Mouse (Mus musculus) adrenal gland, postnatal 10 days (tissue): ENCODE results near the gene Slc35g3. TPM values are rescaled to one million over a fixed set of nuclear protein-coding genes. Genes with fewer than 3 reads are reported as not detected.

Experiments used
- DNase-seq: peaks from one replicate; pipeline ENCODE4 v3.0.0; 2021; ENCODE audit warnings: mixed read lengths
- total RNA-seq, 2 experiments: library from RNA; stranded (reverse); gene quantifications; 2 replicates each; pipeline ENCODE4 v1.2.3; 2021

Gene Slc35g3
- total RNA-seq, 2 experiments from 2014 or later, result not detected

DNA sequence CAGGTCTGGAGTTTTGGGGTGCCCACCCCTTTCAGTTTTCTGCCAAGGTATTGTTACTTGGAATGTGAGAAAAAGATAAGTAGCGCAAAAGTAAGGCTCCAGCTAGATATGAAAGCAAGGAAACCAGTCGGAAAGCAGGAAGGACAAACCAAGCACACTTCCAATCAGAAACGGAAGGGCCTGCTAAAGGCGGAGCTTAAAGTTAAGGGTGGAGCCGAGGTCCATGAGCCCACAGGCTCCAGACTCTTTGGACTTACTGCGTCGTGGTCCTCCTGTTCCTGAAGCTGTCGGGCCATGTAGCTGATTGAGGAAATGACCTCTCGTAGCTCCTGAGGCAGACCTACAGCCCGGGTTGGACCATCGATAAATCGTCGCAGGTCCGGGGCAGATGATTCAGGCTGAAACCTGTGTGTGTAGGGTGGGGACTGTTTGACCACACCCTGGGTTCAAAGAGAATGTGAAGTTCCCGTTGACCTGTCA lies 23.1 kb upstream of the Slc35g3 start:
- peak; percentile 47 for DNase-seq

GRCm38 (mm10) chr11:69781828-69782227 lies 20.1 kb upstream of the Slc35g3 start:
- no peak for DNase-seq

- DNase-seq, result no peak
These were observed 17.2 kb upstream of the Slc35g3 start for GRCm38 (mm10) chr11:69778985-69779384.

GRCm38 (mm10) chr11:69778258-69778982 lies 16.7 kb upstream of the Slc35g3 start:
- no peak for DNase-seq

DNA sequence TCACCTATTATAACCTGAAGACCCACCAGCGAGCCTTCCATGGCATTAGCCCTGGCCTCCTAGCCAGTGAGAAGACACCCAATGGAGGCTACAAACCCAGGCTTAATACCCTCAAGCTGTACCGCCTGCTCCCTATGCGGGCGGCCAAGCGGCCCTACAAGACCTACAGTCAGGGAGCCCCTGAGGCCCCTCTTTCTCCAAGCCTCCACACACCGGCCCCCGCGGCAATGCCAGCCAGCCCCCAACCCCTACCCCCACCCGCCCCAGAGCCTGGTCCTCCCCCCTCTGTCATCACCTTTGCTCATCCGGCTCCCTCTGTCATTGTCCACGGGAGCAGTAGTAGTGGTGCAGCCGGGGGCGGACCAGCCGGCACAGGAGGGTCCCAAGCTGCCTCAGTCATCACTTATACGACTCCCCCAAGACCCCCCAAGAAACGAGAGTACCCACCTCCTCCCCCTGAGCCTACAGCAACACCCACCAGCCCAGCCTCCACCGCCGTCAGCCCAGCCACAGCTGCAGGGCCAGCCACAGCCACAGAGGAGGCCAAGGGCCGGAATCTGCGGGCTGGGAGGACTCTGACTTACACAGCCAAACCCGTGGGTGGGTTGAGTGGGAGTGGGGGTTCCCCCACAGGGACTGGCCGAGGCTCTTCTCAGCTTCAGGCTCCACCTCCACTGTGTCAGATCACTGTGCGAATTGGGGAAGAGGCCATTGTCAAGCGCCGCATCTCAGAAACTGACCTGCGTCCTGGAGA lies 15.9 kb upstream of the Slc35g3 start:
- DNase-seq, result no peak

GRCm38 (mm10) chr11:69776488-69776887 lies 14.7 kb upstream of the Slc35g3 start:
- no peak for DNase-seq

GRCm38 (mm10) chr11:69775716-69776115 lies 13.9 kb upstream of the Slc35g3 start:
- no peak for DNase-seq

DNA sequence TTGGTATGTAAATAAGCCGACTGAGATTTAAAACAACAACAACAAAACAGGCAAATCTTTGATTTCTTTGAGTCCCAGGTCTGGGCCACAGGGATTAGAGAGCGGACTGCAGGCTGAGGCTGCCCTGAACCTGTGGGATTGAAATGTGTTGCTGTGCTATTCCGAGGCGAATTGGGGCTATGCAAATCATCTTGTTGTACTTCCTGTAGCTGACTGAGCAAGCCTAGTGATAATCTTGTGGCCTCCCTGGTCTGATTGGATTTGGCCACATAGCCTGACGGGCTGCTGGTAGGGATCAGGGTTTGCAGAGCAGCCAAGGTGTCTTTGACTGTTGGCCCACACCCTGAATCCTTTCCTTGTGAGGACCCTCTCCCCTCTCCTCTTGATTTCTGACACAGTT lies 13.2 kb upstream of the Slc35g3 start:
- DNase-seq, result no peak

DNA sequence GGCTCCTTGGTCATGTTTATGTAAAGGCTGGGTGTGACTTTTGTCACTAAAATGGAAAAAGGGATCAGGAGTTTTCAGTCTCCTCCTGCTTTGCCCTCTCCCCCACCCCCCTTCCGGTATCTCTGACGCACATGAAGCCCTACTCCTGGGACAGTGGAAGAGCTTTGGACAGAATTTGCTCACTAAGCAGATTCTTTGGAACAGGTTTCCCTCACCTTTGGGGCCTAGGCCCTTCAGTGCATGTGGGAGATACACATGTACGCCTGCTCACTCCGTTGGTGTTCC lies 5.8 kb upstream of the Slc35g3 start:
- no peak for DNase-seq

- no peak for DNase-seq
These were observed 5.3 kb upstream of the Slc35g3 start for GRCm38 (mm10) chr11:69766872-69767624.

DNA sequence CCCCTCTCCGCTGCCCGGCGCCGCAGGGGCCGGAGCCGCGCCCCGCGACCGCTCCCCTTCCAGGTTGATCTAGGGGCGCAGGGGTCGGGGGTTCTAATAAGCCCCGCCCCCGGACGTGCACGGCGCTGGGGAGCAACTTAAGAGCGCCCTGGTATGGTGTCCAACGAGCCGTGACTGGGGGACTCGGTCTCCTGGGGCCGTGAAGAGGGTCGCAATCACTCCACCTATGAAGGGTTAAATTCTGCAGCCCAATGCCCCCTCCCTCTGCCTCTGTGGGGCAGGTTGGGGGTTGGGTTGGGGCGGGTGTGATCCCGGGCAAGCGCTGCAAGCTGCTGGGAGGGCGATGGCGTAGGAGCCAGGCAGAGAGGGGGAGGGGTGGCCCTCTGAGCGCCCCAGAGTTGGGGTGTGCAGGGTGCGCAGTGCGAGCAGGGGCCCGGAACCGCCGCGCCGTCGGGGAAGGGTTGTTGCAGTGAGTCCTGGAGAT lies 4.4 kb upstream of the Slc35g3 start:
- DNase-seq, result peak; percentile 84

DNA sequence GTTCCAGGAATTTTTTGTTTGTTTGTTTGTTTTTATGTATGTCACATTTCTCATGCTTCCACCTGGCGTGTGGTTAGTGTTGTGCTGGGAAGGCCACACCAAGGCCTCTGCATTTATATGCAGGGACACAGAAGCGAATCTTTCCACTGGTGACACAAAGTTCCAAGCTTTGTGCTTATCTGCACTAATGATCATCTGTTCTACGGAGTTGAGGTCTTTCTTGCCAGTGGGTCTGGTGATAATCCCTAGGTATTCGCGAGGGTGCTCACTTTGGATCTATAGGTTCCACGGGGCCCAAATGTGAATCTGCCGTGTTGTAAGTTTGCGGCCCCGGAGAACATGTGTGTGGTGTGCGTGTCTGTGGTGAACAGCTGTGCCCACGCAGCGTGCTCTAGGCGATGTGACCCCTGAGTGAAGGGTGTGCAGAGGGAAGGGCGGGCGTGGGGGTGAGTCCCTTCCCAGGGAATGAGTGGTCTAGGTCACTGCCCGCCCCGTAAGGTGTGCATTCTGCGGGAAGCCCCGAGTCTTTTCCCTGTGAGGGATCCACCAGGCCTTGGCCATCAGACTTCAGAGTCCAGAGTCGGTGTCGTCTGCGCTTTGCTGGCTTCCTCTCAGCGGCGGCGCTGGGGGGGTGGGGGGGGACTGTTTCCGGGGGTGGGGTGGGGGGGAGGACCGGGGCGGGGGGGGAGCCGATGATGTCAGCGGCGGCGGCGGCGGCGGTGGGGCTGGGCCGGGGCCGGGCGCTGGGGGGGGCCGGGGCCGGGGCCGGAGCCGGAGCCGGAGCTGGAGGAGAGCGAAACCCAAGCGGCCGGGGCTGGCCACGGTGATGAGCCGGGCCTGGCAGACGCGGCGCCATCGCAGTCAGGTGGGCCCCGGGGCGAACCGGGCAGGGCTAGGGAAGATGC lies 3.7 kb upstream of the Slc35g3 start, which contains the start of gene Zbtb4:
TSS of gene Zbtb4 (plus strand) at position 692 of the 905 bp plus-strand sequence.
- DNase-seq, result peak; percentile 68

- DNase-seq, result no peak
These were observed 1.8 kb upstream of the Slc35g3 start for GRCm38 (mm10) chr11:69763551-69763950.

- DNase-seq, result no peak
These were observed 917 bp downstream of the Slc35g3 start for GRCm38 (mm10) chr11:69760901-69761200.

- DNase-seq, result no peak
These were observed 1.4 kb downstream of the Slc35g3 start for GRCm38 (mm10) chr11:69760160-69760900.

GRCm38 (mm10) chr11:69758971-69759721 lies 2.6 kb downstream of the Slc35g3 start:
- peak; percentile 90 for DNase-seq

DNA sequence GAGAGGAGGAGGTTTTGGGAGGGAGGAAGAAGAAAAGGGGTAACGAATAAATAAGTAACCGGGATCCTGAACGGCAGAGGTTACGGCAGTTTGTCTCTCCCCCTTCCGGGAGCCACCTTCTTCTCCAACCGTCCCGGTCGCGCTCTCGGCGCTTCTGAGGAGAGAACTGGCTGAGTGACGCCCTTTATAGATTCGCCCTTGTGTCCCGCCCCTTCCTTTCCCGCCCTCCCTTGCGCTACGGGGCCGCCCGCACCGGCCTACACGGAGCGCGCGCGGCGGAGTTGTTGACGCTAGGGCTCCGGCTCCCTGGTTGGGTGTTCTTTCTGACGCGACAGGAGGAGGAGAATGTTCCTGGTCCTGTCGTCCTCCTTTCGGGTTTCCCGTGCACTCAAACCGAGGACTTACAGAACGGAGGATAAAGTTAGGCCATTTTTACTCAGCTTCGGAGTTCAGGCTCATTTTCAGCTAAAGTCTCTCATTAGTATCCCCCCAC lies 3.2 kb downstream of the Slc35g3 start, which contains the start of gene Polr2a:
TSS of gene Polr2a (minus strand) at position 160 of the 493 bp plus-strand sequence.
- peak; percentile 98 for DNase-seq

DNA sequence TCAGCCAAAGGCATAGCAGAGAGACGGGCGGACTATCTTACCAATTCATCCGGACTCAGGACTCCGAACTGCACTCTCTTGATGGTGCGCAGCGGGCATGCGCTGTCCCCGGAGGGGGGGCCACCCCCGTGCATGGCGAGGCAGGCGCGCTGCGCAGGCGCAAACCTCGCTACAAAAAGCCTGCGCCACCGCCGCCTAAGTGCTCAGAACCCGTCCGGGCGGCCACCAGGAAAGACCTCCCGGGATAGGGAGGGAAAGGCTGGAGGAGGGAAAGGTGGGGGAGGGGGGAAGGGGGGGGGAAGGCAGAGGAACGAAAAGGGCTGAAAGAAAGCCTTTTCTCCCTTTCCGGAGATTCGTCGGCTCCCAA lies 3.7 kb downstream of the Slc35g3 start:
- peak; percentile 99 for DNase-seq

- no peak for DNase-seq
These were observed 4.3 kb downstream of the Slc35g3 start for GRCm38 (mm10) chr11:69757303-69758089.
